Mouse (Mus musculus): Measurements from ENCODE around the gene H2afj. TPM values are rescaled to one million over a fixed set of nuclear protein-coding genes. Genes with fewer than 3 reads are reported as not detected.
A peak's percentile ranks its signal among the peaks of the same experiment; 100 is the strongest.
"Not testable (repeated sequence)": the region's sequence is repeated elsewhere in the genome, so short reads cannot be mapped to it uniquely, and the experiment has no call there.

The H2afj gene
- polyA plus RNA-seq, 1 experiment: 76.9 TPM

- TF ChIP-seq POLR2A (IDR thresholded peaks at IDR 0.05; ENCODE audit: borderline replicate concordance, extremely low read depth, insufficient read depth, insufficient read length, poor library complexity, severe bottlenecking): no peak
- TF ChIP-seq CTCF (IDR thresholded peaks at IDR 0.05; ENCODE audit: borderline replicate concordance, extremely low read depth, insufficient read depth, insufficient read length): no peak
- DNase-seq (ENCODE audit: low read depth): no peak
Observed at GRCm38 (mm10) chr6:136795110-136795509, 12.9 kb upstream of the H2afj start.

- TF ChIP-seq POLR2A (IDR thresholded peaks at IDR 0.05; ENCODE audit: borderline replicate concordance, extremely low read depth, insufficient read depth, insufficient read length, poor library complexity, severe bottlenecking) (no peak), CTCF (IDR thresholded peaks at IDR 0.05; ENCODE audit: borderline replicate concordance, extremely low read depth, insufficient read depth, insufficient read length) (no peak)
- DNase-seq (ENCODE audit: low read depth): no peak
Observed at GRCm38 (mm10) chr6:136795850-136796249, 12.2 kb upstream of the H2afj start.

GRCm38 (mm10) chr6:136797874-136798693 lies 10.0 kb upstream of the H2afj start:
- not testable (repeated sequence) for DNase-seq (ENCODE audit: low read depth)

- no peak for DNase-seq (ENCODE audit: low read depth)
- TF ChIP-seq CTCF (IDR thresholded peaks at IDR 0.05; ENCODE audit: borderline replicate concordance, extremely low read depth, insufficient read depth, insufficient read length) (no peak), POLR2A (IDR thresholded peaks at IDR 0.05; ENCODE audit: borderline replicate concordance, extremely low read depth, insufficient read depth, insufficient read length, poor library complexity, severe bottlenecking) (no peak)
Observed at GRCm38 (mm10) chr6:136800710-136801109, 7.3 kb upstream of the H2afj start.

- no peak for DNase-seq (ENCODE audit: low read depth)
- no peak for TF ChIP-seq POLR2A (IDR thresholded peaks at IDR 0.05; ENCODE audit: borderline replicate concordance, extremely low read depth, insufficient read depth, insufficient read length, poor library complexity, severe bottlenecking)
- TF ChIP-seq CTCF (IDR thresholded peaks at IDR 0.05; ENCODE audit: borderline replicate concordance, extremely low read depth, insufficient read depth, insufficient read length): no peak
Observed at GRCm38 (mm10) chr6:136801274-136801673, 6.8 kb upstream of the H2afj start.

- DNase-seq (ENCODE audit: low read depth): no peak
- no peak for TF ChIP-seq CTCF (IDR thresholded peaks at IDR 0.05; ENCODE audit: borderline replicate concordance, extremely low read depth, insufficient read depth, insufficient read length)
- no peak for TF ChIP-seq POLR2A (IDR thresholded peaks at IDR 0.05; ENCODE audit: borderline replicate concordance, extremely low read depth, insufficient read depth, insufficient read length, poor library complexity, severe bottlenecking)
Observed at GRCm38 (mm10) chr6:136803093-136803738, 4.8 kb upstream of the H2afj start.

- TF ChIP-seq POLR2A (IDR thresholded peaks at IDR 0.05; ENCODE audit: borderline replicate concordance, extremely low read depth, insufficient read depth, insufficient read length, poor library complexity, severe bottlenecking) (peak; percentile 81; the same call in 1 of the 2 replicates), CTCF (IDR thresholded peaks at IDR 0.05; ENCODE audit: borderline replicate concordance, extremely low read depth, insufficient read depth, insufficient read length) (no peak)
Observed at GRCm38 (mm10) chr6:136803739-136804633, 4.1 kb upstream of the H2afj start, which contains the start of gene Hist4h4. Hist4h4 (minus strand) TSS chr6:136804415.

GRCm38 (mm10) chr6:136804705-136805408 lies 3.2 kb upstream of the H2afj start:
- DNase-seq (ENCODE audit: low read depth): no peak
- TF ChIP-seq CTCF (IDR thresholded peaks at IDR 0.05; ENCODE audit: borderline replicate concordance, extremely low read depth, insufficient read depth, insufficient read length) (no peak), POLR2A (IDR thresholded peaks at IDR 0.05; ENCODE audit: borderline replicate concordance, extremely low read depth, insufficient read depth, insufficient read length, poor library complexity, severe bottlenecking) (no peak)

More at GRCm38 (mm10) chr6:136803739-136804633, 4.1 kb upstream of the H2afj start, which contains the start of gene Hist4h4:
- DNase-seq (ENCODE audit: low read depth): peak; percentile 97

- no peak for TF ChIP-seq POLR2A (IDR thresholded peaks at IDR 0.05; ENCODE audit: borderline replicate concordance, extremely low read depth, insufficient read depth, insufficient read length, poor library complexity, severe bottlenecking)
- TF ChIP-seq CTCF (IDR thresholded peaks at IDR 0.05; ENCODE audit: borderline replicate concordance, extremely low read depth, insufficient read depth, insufficient read length): no peak
- DNase-seq (ENCODE audit: low read depth): no peak
Observed at GRCm38 (mm10) chr6:136805409-136805775, 2.7 kb upstream of the H2afj start.

GRCm38 (mm10) chr6:136806819-136807218 lies 1.2 kb upstream of the H2afj start:
- TF ChIP-seq CTCF (IDR thresholded peaks at IDR 0.05; ENCODE audit: borderline replicate concordance, extremely low read depth, insufficient read depth, insufficient read length) (no peak), POLR2A (IDR thresholded peaks at IDR 0.05; ENCODE audit: borderline replicate concordance, extremely low read depth, insufficient read depth, insufficient read length, poor library complexity, severe bottlenecking) (no peak)
- no peak for DNase-seq (ENCODE audit: low read depth)

All from brain, embryonic 14.5 days (tissue).